Mouse (Mus musculus) splenic B cell, adult 2 months (primary cell): ENCODE results near the gene Numb.

Experiments
- DNase-seq: peaks from one replicate; pipeline ENCODE4 v3.0.0-alpha.2; 2011; ENCODE audit warnings: low read depth, low spot score
- H3K27me3 ChIP-seq: 2 replicates; pipeline ENCODE4 v1.6.1; 2012; ENCODE audit warnings: mild to moderate bottlenecking, low read length, moderate library complexity, mixed read lengths; ENCODE audit not compliant: control insufficient read depth, poor library complexity, insufficient read depth, severe bottlenecking
- H3K36me3 ChIP-seq: 2 replicates; pipeline ENCODE4 v1.6.1; 2012; ENCODE audit warnings: mild to moderate bottlenecking, low read length, moderate library complexity, mixed read lengths; ENCODE audit not compliant: control insufficient read depth, poor library complexity, insufficient read depth, severe bottlenecking

The Numb gene

DNA sequence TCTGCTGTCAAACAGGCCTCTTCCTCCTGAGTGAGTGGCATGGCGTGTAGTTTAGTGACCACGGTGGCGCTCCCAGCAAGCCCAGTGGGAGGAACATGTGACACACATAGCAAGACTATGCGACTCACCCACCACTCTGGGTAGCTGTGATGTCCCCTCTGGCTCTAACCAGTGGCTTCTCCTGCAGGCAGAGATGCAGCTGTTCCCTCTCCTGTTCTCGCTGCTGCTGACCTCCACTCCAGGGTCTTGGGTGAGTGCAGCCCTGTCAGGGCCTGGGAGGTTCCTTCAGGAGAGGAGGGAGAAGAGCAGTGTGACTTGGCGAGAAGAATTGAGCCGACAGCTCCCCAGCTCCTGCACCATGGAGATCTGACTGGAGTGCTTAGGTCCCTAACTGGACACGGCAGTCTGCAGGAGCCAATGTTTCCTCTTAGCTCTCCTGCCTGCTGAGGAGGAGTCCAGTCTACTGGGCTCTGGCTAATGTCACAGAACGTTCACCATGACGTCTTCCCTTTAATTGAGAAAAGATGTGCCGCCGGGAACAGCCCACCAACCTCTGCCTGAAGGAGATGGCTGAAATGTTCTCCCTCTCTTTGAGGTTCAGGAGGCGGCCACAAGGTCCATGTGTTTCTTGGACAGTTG is 155.7 kb downstream of the Numb start:
- Histone ChIP-seq H3K27me3 (no peaks in the 10 kb centered on the region), H3K36me3 (no peaks in the 10 kb centered on the region)
- no peak for DNase-seq

DNA sequence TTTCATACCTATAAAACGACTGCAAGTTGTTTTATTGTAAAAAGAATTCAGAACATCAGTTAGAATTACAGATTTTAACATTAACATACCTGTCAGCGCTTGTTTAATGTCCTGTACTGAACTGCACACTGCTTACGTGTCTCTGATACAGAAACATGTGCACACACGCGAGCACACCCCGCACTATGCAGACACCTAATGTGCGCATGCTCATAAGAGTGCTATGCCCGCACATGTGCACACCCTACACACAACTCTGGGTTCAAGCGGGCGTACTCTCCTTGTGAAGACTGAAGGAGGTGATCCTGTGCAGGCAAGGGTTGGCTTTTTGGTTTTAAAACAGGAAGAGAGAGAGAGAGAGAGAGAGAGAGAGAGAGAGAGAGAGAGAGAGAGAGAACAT is 157.2 kb downstream of the Numb start:
- Histone ChIP-seq H3K36me3 (no peaks in the 10 kb centered on the region), H3K27me3 (no peaks in the 10 kb centered on the region)
- DNase-seq = no peak

DNA sequence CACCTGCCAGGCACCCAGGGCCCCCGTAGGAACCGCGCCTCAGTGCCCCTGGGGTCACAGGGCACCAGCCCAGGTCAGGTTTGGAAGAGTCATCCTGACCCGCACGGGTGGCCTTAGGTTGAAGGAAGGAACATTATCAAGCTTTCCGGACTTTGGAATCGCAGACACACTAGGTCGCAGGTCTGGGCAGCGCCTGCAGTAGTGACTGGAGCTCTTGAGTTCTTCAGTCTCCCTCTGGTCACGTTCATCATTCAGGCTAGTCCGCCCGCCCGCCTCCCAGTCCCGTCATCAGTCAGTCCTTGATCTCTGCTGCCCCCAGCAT is 157.7 kb downstream of the Numb start:
- H3K36me3 ChIP-seq = no peaks in the 10 kb centered on the region
- DNase-seq = no peak
- no peaks in the 10 kb centered on the region for H3K27me3 ChIP-seq

DNA sequence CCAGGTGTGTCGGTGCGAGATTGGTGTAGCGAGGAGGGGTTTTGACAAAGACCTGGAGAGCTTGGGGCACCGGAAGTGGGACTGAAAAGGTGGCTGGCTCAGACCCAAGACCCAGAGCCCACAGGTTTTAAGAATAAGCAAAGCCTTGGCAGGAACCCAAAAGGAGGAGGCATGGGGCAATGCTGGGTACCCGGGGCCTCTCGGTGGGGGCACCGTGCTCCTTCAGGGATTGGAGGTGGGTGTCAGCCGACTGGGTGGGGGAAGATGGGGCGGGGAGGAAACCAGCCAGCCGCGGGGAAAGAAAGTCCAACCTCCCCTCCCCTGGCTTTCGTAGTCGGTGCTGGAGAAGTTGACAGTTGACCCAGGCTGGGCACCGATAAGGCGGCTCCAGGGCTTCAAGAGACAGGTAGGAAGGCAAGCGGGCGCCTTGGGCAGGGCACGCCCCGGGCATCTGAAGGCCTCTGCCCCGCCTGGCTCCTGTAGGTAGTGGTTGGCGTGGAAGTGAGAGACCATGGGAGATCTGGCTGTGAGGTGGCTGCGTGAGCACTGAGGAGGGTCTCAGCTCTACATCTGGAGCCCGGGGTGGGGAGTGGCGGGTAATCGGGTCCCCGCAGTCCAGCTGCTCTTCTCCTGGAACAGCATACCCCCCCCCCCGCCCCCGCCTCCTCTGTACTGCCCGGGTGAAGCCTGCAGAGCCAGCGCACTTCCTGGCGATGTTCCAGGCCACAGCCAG is 158.3 kb downstream of the Numb start, which contains the start of gene Papln:
Gene Papln (plus strand): TSS at position 324 of the 733 bp plus-strand sequence.
- no peaks in the 10 kb centered on the region for H3K36me3 ChIP-seq
- peak; percentile 55 for DNase-seq
- no peaks in the 10 kb centered on the region for H3K27me3 ChIP-seq

DNA sequence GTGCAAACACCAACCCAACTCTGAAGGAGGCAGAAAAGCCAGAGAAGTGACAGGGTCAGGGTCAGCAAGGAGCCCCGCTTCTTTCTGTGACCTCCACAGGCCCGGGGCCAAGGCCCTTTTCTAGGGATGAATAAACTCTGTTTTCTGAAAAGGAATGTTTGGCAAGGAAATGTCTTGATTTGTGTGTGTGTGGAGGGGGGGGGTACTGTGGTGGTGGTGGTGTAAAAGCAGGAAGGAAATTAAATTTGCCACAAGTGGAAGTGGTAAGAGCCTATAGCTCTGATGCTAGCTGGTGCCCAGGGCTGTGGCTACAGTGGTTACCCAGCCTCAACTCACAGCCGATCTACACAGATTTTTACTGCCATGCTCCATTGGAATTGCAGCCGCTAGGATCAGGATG is 159.0 kb downstream of the Numb start:
- DNase-seq = peak; percentile 45
- H3K27me3 ChIP-seq = no peaks in the 10 kb centered on the region
- H3K36me3 ChIP-seq = no peaks in the 10 kb centered on the region

DNA sequence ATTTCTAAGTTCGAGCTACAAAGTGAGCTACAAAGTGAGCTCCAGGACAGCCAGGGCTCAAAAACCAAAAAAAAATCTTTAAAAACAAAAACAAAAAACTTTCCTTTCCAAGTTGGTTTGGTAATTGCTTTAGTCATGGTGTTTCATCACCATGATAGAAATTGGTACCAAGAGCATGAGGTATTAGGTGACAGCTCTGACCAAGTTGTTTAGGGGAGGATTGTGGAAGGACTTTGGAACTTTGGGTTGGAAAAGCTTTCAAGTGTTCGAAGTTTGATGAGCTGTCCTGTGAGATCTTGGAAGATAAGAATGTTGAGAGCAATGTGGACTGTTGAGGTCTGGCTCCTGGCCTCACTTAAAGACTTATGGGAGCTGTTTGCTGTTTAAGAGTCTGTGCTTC is 161.5 kb downstream of the Numb start:
- Histone ChIP-seq H3K36me3 (no peaks in the 10 kb centered on the region), H3K27me3 (no peaks in the 10 kb centered on the region)
- no peak for DNase-seq

DNA sequence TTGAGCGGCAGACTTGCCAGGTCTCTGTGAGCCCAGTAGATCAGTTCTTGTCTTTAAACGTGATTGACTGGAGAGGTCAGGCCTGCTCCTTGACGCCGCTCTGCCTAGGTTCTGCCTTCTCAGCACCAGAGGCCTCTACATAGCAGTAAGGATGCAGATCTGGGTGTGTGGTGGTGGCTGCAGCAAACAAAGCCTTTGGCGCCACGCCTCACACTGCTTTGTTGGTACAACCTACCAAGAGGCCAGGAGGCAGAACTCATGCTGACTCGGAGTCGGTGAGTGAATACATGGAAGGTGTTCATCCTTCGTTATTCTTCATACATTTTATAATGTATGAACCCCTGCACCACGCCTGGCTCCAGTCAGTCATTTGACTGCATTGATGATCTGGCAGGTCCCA is 163.0 kb downstream of the Numb start:
- H3K27me3 ChIP-seq = no peaks in the 10 kb centered on the region
- H3K36me3 ChIP-seq = no peaks in the 10 kb centered on the region
- DNase-seq = no peak

DNA sequence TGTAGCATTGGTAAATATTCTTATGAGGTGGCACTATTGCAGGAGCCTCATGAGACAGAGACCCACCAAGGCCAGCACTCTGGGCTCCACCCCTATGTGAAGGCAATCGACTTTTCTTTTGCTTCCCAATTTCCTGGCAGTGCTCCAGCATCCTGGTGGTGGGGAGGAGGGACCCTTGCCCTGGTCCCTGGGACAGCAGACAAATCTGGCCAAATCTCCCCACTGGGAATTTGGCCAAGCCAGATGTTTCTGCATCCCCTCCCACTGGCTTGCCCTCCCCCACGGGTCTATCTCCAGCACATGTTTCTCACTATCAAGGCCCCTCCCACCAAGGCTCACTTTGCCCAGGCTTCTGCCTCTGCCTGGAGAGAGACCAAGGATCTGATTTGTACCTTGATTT is 169.2 kb downstream of the Numb start:
- H3K36me3 ChIP-seq = no peaks in the 10 kb centered on the region
- no peak for DNase-seq
- H3K27me3 ChIP-seq = no peaks in the 10 kb centered on the region

DNA sequence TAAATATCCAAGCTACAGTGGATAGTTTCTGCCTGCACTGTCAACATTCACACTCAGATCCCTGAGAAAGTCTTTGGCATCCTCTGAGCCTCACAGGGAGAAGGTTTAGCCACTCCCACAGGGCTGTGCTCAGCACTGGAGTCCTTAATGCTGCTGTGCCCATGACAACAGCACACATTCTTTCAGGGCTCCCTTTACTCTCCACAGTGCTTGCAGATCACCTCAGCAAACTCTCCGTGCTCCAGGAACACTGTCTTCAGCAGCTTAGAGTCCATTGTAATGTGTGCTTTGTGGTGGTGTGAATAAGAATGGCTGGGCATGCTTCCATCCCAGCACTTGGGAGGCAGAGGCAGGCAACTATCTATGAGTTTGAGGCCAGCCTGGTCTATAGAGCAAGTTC is 172.5 kb downstream of the Numb start:
- H3K36me3 ChIP-seq = no peaks in the 10 kb centered on the region
- H3K27me3 ChIP-seq = no peaks in the 10 kb centered on the region
- no peak for DNase-seq
